Mouse (Mus musculus): ENCODE data around the gene Plcb3. TPM values are rescaled to one million over a fixed set of nuclear protein-coding genes. Genes with fewer than 3 reads are reported as not detected.
A peak's percentile ranks its signal among the peaks of the same experiment; 100 is the strongest.

Plcb3 gene
- polyA plus RNA-seq, 1 experiment from 2014 or later: 50.6 TPM

- H3K9ac ChIP-seq (replicated peaks; ENCODE audit: low read depth, low read length): 0 out of 2 replicates have a peak overlapping the region, but pooled peaks have one; percentile 60
- peaks cover 34% of the 10 kb centered on the region for H3K4me1 ChIP-seq (ENCODE audit: control insufficient read depth, insufficient read depth, low read length)
- peak overlapping the region; percentile 76; the same call in 1 of the 2 replicates for H3K4me2 ChIP-seq (replicated peaks; ENCODE audit: low read depth, low read length)
- no peak for ATAC-seq (ENCODE audit: insufficient number of reproducible peaks, insufficient read depth, low FRiP score, low read depth)
- H3K4me3 ChIP-seq (ENCODE audit: low read depth, low read length): 0 out of 2 replicates have a peak overlapping the region, but pooled peaks have one; percentile 67
- H3K27me3 ChIP-seq (ENCODE audit: control insufficient read depth, insufficient read depth, low read length): no peaks in the 10 kb centered on the region
- peaks cover 21% of the 10 kb centered on the region for H3K36me3 ChIP-seq (ENCODE audit: control insufficient read depth, insufficient read depth, low read length)
- no peaks in the 10 kb centered on the region for H3K9me3 ChIP-seq (ENCODE audit: control insufficient read depth, low read depth, low read length)
- peak overlapping the region; percentile 41 for H3K27ac ChIP-seq (ENCODE audit: low read length)
- WGBS: 80% methylated on average over 13 of the region's 13 CpGs
Observed at GRCm38 (mm10) chr19:6977759-6978638, 1.7 kb upstream of the Plcb3 start.

- Histone ChIP-seq H3K9ac (replicated peaks; ENCODE audit: low read depth, low read length) (peak within 1 kb of the TSS; percentile 82), H3K4me3 (ENCODE audit: low read depth, low read length) (peak within 1 kb of the TSS; percentile 77), H3K27me3 (ENCODE audit: control insufficient read depth, insufficient read depth, low read length) (no peaks in the 10 kb centered on the region), H3K36me3 (ENCODE audit: control insufficient read depth, insufficient read depth, low read length) (peaks cover 13% of the 10 kb centered on the region), H3K27ac (ENCODE audit: low read length) (peak within 1 kb of the TSS; percentile 94), H3K4me2 (replicated peaks; ENCODE audit: low read depth, low read length) (peak within 1 kb of the TSS; percentile 93), H3K4me1 (ENCODE audit: control insufficient read depth, insufficient read depth, low read length) (peaks cover 49% of the 10 kb centered on the region), H3K9me3 (ENCODE audit: control insufficient read depth, low read depth, low read length) (no peaks in the 10 kb centered on the region)
- WGBS: under 1% methylated on average over 81 of the region's 84 CpGs
- ATAC-seq (ENCODE audit: insufficient number of reproducible peaks, insufficient read depth, low FRiP score, low read depth): peak; percentile 60
Observed at GRCm38 (mm10) chr19:6974211-6975205, 1.8 kb downstream of the Plcb3 start, which contains the start of gene Ppp1r14b. TSS of gene Ppp1r14b (plus strand) at chr19:6974968.

- Histone ChIP-seq H3K9ac (replicated peaks; ENCODE audit: low read depth, low read length) (0 out of 2 replicates have a peak overlapping the region, but pooled peaks have one; percentile 2), H3K4me1 (ENCODE audit: control insufficient read depth, insufficient read depth, low read length) (peaks cover 43% of the 10 kb centered on the region)
- WGBS: 27% methylated on average over 12 of the region's 12 CpGs
Observed at GRCm38 (mm10) chr19:6973581-6974190, 2.6 kb downstream of the Plcb3 start.

GRCm38 (mm10) chr19:6972247-6972917 lies 3.9 kb downstream of the Plcb3 start:
- H3K27me3 ChIP-seq (ENCODE audit: control insufficient read depth, insufficient read depth, low read length): no peaks in the 10 kb centered on the region
- H3K9me3 ChIP-seq (ENCODE audit: control insufficient read depth, low read depth, low read length): no peaks in the 10 kb centered on the region
- no peak overlapping the region for H3K4me2 ChIP-seq (replicated peaks; ENCODE audit: low read depth, low read length)
- no peak for ATAC-seq (ENCODE audit: insufficient number of reproducible peaks, insufficient read depth, low FRiP score, low read depth)
- H3K4me3 ChIP-seq (ENCODE audit: low read depth, low read length): no peak overlapping the region
- H3K36me3 ChIP-seq (ENCODE audit: control insufficient read depth, insufficient read depth, low read length): 0 out of 2 replicates have a peak, but pooled peaks cover 3% of the 10 kb centered on the region
- H3K9ac ChIP-seq (replicated peaks; ENCODE audit: low read depth, low read length): no peak overlapping the region
- 77% methylated on average over 13 of the region's 13 CpGs for WGBS
- no peak overlapping the region for H3K27ac ChIP-seq (ENCODE audit: low read length)
- peaks cover 52% of the 10 kb centered on the region for H3K4me1 ChIP-seq (ENCODE audit: control insufficient read depth, insufficient read depth, low read length)

More at GRCm38 (mm10) chr19:6973581-6974190, 2.6 kb downstream of the Plcb3 start:
- H3K4me2 ChIP-seq (replicated peaks; ENCODE audit: low read depth, low read length): peak overlapping the region; percentile 44
- no peak for ATAC-seq (ENCODE audit: insufficient number of reproducible peaks, insufficient read depth, low FRiP score, low read depth)
- H3K4me3 ChIP-seq (ENCODE audit: low read depth, low read length): peak overlapping the region; percentile 77
- H3K9me3 ChIP-seq (ENCODE audit: control insufficient read depth, low read depth, low read length): no peaks in the 10 kb centered on the region
- H3K27me3 ChIP-seq (ENCODE audit: control insufficient read depth, insufficient read depth, low read length): no peaks in the 10 kb centered on the region
- peaks cover 13% of the 10 kb centered on the region for H3K36me3 ChIP-seq (ENCODE audit: control insufficient read depth, insufficient read depth, low read length)
- no peak overlapping the region for H3K27ac ChIP-seq (ENCODE audit: low read length)

GRCm38 (mm10) chr19:6971644-6972043 lies 4.6 kb downstream of the Plcb3 start:
- WGBS: 31% methylated on average over 6 of the region's 6 CpGs
- H3K4me1 ChIP-seq (ENCODE audit: control insufficient read depth, insufficient read depth, low read length): peaks cover 51% of the 10 kb centered on the region
- H3K4me3 ChIP-seq (ENCODE audit: low read depth, low read length): no peak overlapping the region
- no peaks in the 10 kb centered on the region for H3K9me3 ChIP-seq (ENCODE audit: control insufficient read depth, low read depth, low read length)
- H3K4me2 ChIP-seq (replicated peaks; ENCODE audit: low read depth, low read length): no peak overlapping the region
- H3K27ac ChIP-seq (ENCODE audit: low read length): no peak overlapping the region
- H3K36me3 ChIP-seq (ENCODE audit: control insufficient read depth, insufficient read depth, low read length): no peaks in the 10 kb centered on the region
- H3K9ac ChIP-seq (replicated peaks; ENCODE audit: low read depth, low read length): no peak overlapping the region; the same call in 1 of the 2 replicates
- H3K27me3 ChIP-seq (ENCODE audit: control insufficient read depth, insufficient read depth, low read length): no peaks in the 10 kb centered on the region
- no peak for ATAC-seq (ENCODE audit: insufficient number of reproducible peaks, insufficient read depth, low FRiP score, low read depth)

GRCm38 (mm10) chr19:6970460-6971085 lies 5.7 kb downstream of the Plcb3 start:
- Histone ChIP-seq H3K27ac (ENCODE audit: low read length) (peak overlapping the region; percentile 39; the same call in 1 of the 2 replicates), H3K9me3 (ENCODE audit: control insufficient read depth, low read depth, low read length) (no peaks in the 10 kb centered on the region), H3K9ac (replicated peaks; ENCODE audit: low read depth, low read length) (peak overlapping the region; percentile 25; the same call in 1 of the 2 replicates), H3K36me3 (ENCODE audit: control insufficient read depth, insufficient read depth, low read length) (peaks cover 10% of the 10 kb centered on the region; the same call in 1 of the 2 replicates), H3K4me1 (ENCODE audit: control insufficient read depth, insufficient read depth, low read length) (peaks cover 41% of the 10 kb centered on the region), H3K27me3 (ENCODE audit: control insufficient read depth, insufficient read depth, low read length) (no peaks in the 10 kb centered on the region), H3K4me2 (replicated peaks; ENCODE audit: low read depth, low read length) (peak overlapping the region; percentile 94), H3K4me3 (ENCODE audit: low read depth, low read length) (no peak overlapping the region)
- ATAC-seq (ENCODE audit: insufficient number of reproducible peaks, insufficient read depth, low FRiP score, low read depth): no peak
- WGBS: 18% methylated on average over 11 of the region's 11 CpGs

- peak overlapping the region; percentile 68 for H3K4me3 ChIP-seq (ENCODE audit: low read depth, low read length)
- peak overlapping the region; percentile 83 for H3K9ac ChIP-seq (replicated peaks; ENCODE audit: low read depth, low read length)
- peaks cover 17% of the 10 kb centered on the region for H3K36me3 ChIP-seq (ENCODE audit: control insufficient read depth, insufficient read depth, low read length)
- under 1% methylated on average over 55 of the region's 55 CpGs for WGBS
- no peaks in the 10 kb centered on the region for H3K27me3 ChIP-seq (ENCODE audit: control insufficient read depth, insufficient read depth, low read length)
- H3K4me2 ChIP-seq (replicated peaks; ENCODE audit: low read depth, low read length): peak overlapping the region; percentile 94
- peak overlapping the region; percentile 39; the same call in 1 of the 2 replicates for H3K27ac ChIP-seq (ENCODE audit: low read length)
- peak; percentile 66 for ATAC-seq (ENCODE audit: insufficient number of reproducible peaks, insufficient read depth, low FRiP score, low read depth)
- no peaks in the 10 kb centered on the region for H3K9me3 ChIP-seq (ENCODE audit: control insufficient read depth, low read depth, low read length)
- peaks cover 41% of the 10 kb centered on the region for H3K4me1 ChIP-seq (ENCODE audit: control insufficient read depth, insufficient read depth, low read length)
Observed at GRCm38 (mm10) chr19:6969665-6970381, 6.4 kb downstream of the Plcb3 start.

All from stomach, embryonic 14.5 days (tissue).